Mouse (Mus musculus) heart, embryonic 11.5 days (tissue): ENCODE measurements at regions not wholly inside any gene's neighbourhood (a gene's known extent, or its start where the extent isn't known, plus 50 kb on each side); places are given as distances from the start of the nearest gene placed in this dataset.

Experiments used
- ATAC-seq: fragments of 200-750 bp; cut with Nextera tagmentation; replicated peaks from 2 replicates; pipeline ENCODE4 v1.8.0; 2017; ENCODE audit warnings: moderate library complexity; ENCODE audit not compliant: insufficient number of reproducible peaks, low FRiP score, low TSS enrichment
- H3K27ac ChIP-seq: fragments of 300-500 bp; sonication (generic); 2 replicates; pipeline ENCODE4 v1.5.1; 2014; ENCODE audit warnings: mild to moderate bottlenecking, low read depth, low read length
- H3K27me3 ChIP-seq: fragments of 300-500 bp; sonication (generic); 2 replicates; pipeline ENCODE4 v1.6.1; 2014; ENCODE audit warnings: mild to moderate bottlenecking, low read length, mixed read lengths; ENCODE audit not compliant: control insufficient read depth, insufficient read depth
- H3K36me3 ChIP-seq: fragments of 300-500 bp; sonication (generic); 2 replicates; pipeline ENCODE4 v1.6.1; 2014; ENCODE audit warnings: mild to moderate bottlenecking, low read length, moderate library complexity, mixed read lengths; ENCODE audit not compliant: control insufficient read depth, insufficient read depth
- H3K4me1 ChIP-seq: fragments of 300-500 bp; sonication (generic); 2 replicates; pipeline ENCODE4 v1.6.1; 2014; ENCODE audit warnings: low read length; ENCODE audit not compliant: control insufficient read depth, insufficient read depth
- H3K4me2 ChIP-seq: fragments of 300-500 bp; sonication (generic); 2 replicates; pipeline ENCODE4 v1.6.1; 2014; ENCODE audit warnings: mild to moderate bottlenecking, moderate library complexity
- H3K4me3 ChIP-seq: fragments of 300-500 bp; sonication (generic); 2 replicates; pipeline ENCODE4 v1.5.1; 2014; ENCODE audit warnings: low read depth, low read length
- H3K9ac ChIP-seq: fragments of 300-500 bp; sonication (generic); 2 replicates; pipeline ENCODE4 v1.6.1; 2014; ENCODE audit warnings: mild to moderate bottlenecking, low read depth, low read length, moderate library complexity
- H3K9me3 ChIP-seq: fragments of 300-500 bp; sonication (generic); replicated peaks from 2 replicates; pipeline ENCODE4 v1.6.1; 2016; ENCODE audit warnings: low read length; ENCODE audit not compliant: control insufficient read depth
- WGBS: fragments of 180-500 bp; shearing (Covaris S2); extraction: QIAGEN DNeasy Blood & Tissue Kit; methylation state at CpG from one replicate; pipeline ENCODE4 v1.1.7; 2014; ENCODE audit not compliant: insufficient replicate concordance; 5-methylcytosine and 5-hydroxymethylcytosine counted together

- H3K36me3 ChIP-seq: no peaks in the 10 kb centered on the region
- H3K9ac ChIP-seq: no peak overlapping the region
- H3K27ac ChIP-seq: no peak overlapping the region
- H3K4me1 ChIP-seq: peaks cover under 1% of the 10 kb centered on the region
- H3K4me3 ChIP-seq: no peak overlapping the region
- 51% methylated on average over 6 of the region's 6 CpGs for WGBS
- H3K9me3 ChIP-seq: no peaks in the 10 kb centered on the region
- no peak for ATAC-seq
- no peaks in the 10 kb centered on the region for H3K27me3 ChIP-seq
- H3K4me2 ChIP-seq: no peak overlapping the region
These were observed 106.5 kb upstream of the Id4 start for GRCm38 (mm10) chr13:48154414-48155105.

DNA sequence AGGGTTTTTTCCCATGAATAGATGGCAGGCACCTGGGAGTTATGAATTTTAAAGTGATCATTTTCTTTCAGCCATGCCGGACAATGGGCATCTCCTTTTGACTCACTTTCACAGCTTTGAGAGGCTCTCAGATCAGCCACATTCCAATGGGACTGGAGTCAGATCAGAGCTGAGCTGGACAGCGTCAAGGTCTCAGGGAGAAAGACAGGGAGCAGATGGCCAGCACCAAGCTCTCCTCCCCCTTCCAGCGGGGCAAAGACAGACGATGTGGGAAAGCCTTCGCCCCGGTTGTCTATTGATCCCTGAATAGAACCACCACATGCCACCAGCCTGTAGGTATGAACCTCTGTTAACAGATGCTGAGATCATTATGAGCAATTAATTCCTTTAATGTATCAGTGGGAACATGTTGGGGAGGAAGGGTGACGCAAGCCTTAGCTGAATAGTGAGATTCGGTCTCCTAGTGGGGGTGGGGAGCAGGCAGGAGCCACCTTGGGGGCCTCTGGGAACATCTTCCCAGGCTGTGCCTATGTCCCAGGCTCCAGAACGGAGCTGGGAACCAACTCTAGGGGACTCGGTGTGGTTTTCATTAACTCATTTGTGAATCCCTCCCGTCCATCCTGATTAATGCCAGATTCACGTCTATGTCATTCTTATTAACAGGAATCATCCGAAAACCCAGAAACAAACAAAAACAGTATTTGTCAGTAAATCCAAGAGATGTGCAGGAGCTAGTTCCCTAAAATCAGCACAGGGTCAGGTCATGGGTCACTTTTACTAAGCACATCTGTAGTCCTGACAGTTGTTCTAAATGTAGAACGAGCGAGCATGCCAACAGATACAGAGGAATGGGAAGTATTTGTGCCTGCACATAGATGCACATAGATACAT is 101.8 kb upstream of the Id4 start:
- Histone ChIP-seq H3K4me3 (peak overlapping the region; percentile 23; the same call in 1 of the 2 replicates), H3K27me3 (no peaks in the 10 kb centered on the region), H3K36me3 (no peaks in the 10 kb centered on the region), H3K4me2 (peak overlapping the region; percentile 64), H3K9me3 (no peaks in the 10 kb centered on the region), H3K27ac (peak overlapping the region; percentile 35), H3K4me1 (peaks cover 4% of the 10 kb centered on the region), H3K9ac (peak overlapping the region; percentile 58)
- no peak for ATAC-seq
- WGBS: 19% methylated on average over 15 of the region's 15 CpGs

DNA sequence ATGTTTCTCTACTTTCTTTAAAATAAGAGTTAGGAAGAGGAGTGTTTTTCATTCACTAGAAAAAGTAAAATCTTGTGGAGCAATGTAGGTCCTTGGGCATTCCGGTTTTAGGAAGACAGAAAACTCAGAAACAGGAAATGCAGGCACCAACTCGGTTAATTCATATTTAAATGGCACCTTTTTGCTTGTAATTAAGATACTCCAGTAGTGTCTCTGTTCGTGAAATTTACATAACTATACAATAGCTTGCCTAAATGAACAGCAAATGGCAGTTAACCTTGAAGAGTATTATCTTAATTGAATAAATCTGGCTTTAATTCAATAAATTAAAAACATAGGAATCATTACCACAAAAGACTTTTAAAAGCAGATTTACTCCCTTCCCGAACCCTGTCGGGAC is 100.9 kb upstream of the Id4 start:
- H3K9me3 ChIP-seq: no peaks in the 10 kb centered on the region
- no peaks in the 10 kb centered on the region for H3K36me3 ChIP-seq
- no peaks in the 10 kb centered on the region for H3K27me3 ChIP-seq
- H3K4me1 ChIP-seq: peaks cover 4% of the 10 kb centered on the region
- H3K27ac ChIP-seq: no peak overlapping the region
- WGBS: 63% methylated on average over 5 of the region's 5 CpGs
- H3K9ac ChIP-seq: no peak overlapping the region
- H3K4me2 ChIP-seq: no peak overlapping the region
- ATAC-seq: no peak
- no peak overlapping the region for H3K4me3 ChIP-seq

- Histone ChIP-seq H3K27ac (no peak overlapping the region), H3K36me3 (no peaks in the 10 kb centered on the region), H3K4me3 (no peak overlapping the region), H3K4me2 (no peak overlapping the region), H3K9ac (no peak overlapping the region), H3K27me3 (no peaks in the 10 kb centered on the region), H3K9me3 (no peaks in the 10 kb centered on the region), H3K4me1 (peaks cover 4% of the 10 kb centered on the region)
- ATAC-seq: no peak
- WGBS: 79% methylated on average over 9 of the region's 9 CpGs
These were observed 99.7 kb upstream of the Id4 start for GRCm38 (mm10) chr13:48161339-48161738.

DNA sequence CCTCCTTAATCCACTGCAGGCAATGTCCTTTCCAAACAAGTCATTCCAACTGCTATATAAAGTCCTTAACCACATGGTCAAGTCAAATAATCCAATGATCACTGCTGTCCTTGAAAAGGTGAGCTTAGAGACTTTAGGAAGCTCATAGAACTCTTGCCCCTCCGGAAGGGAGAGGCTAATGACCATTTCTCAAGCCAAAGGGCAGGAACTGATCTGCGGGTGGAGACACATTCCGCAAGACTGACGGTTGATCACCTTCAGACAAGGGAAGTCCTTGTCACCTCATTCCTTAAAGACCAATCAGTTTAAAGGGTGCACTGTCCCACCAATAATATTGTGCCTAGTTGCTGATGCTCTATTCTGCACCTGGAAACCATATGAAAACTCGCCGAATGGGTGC is 96.4 kb upstream of the Id4 start:
- WGBS: 84% methylated on average over 6 of the region's 6 CpGs

GRCm38 (mm10) chr13:48165838-48166237 is 95.2 kb upstream of the Id4 start:
- H3K4me1 ChIP-seq: peaks cover 6% of the 10 kb centered on the region; the same call in 1 of the 2 replicates
- H3K9me3 ChIP-seq: no peaks in the 10 kb centered on the region
- H3K4me3 ChIP-seq: no peak overlapping the region
- H3K4me2 ChIP-seq: no peak overlapping the region
- H3K36me3 ChIP-seq: no peaks in the 10 kb centered on the region
- no peak for ATAC-seq
- no peak overlapping the region for H3K27ac ChIP-seq
- H3K9ac ChIP-seq: no peak overlapping the region
- no peaks in the 10 kb centered on the region for H3K27me3 ChIP-seq
- 82% methylated on average over 1 of the region's 1 CpGs for WGBS

More for the DNA sequence above, 96.4 kb upstream of the Id4 start:
- H3K27me3 ChIP-seq: no peaks in the 10 kb centered on the region
- H3K4me3 ChIP-seq: no peak overlapping the region
- no peaks in the 10 kb centered on the region for H3K36me3 ChIP-seq
- ATAC-seq: no peak
- no peak overlapping the region for H3K27ac ChIP-seq
- H3K4me1 ChIP-seq: peaks cover 10% of the 10 kb centered on the region
- no peak overlapping the region for H3K9ac ChIP-seq
- no peaks in the 10 kb centered on the region for H3K9me3 ChIP-seq
- H3K4me2 ChIP-seq: no peak overlapping the region

DNA sequence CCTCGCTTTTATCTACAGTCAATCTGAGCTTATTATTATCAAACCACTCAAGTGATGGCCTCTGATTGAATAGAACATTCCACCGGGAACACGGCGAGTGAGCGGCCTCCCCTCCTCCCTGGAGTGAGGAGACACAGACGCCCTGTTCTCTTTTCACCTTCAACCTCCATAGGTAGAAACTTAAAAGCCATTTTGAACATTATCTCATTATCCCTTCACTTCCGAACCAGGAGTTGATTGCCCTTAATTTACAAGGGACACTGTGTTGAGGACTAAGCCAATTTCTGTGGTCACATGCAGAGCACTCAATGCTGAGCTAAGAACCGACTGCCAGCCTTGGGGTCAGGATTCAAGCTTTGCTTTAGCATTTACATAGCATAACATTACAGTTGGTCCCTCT is 93.1 kb upstream of the Id4 start:
- no peaks in the 10 kb centered on the region for H3K36me3 ChIP-seq
- no peak overlapping the region for H3K27ac ChIP-seq
- no peak for ATAC-seq
- no peaks in the 10 kb centered on the region for H3K9me3 ChIP-seq
- peaks cover 6% of the 10 kb centered on the region; the same call in 1 of the 2 replicates for H3K4me1 ChIP-seq
- 21% methylated on average over 8 of the region's 8 CpGs for WGBS
- H3K9ac ChIP-seq: no peak overlapping the region
- H3K27me3 ChIP-seq: no peaks in the 10 kb centered on the region
- H3K4me2 ChIP-seq: no peak overlapping the region
- H3K4me3 ChIP-seq: no peak overlapping the region

DNA sequence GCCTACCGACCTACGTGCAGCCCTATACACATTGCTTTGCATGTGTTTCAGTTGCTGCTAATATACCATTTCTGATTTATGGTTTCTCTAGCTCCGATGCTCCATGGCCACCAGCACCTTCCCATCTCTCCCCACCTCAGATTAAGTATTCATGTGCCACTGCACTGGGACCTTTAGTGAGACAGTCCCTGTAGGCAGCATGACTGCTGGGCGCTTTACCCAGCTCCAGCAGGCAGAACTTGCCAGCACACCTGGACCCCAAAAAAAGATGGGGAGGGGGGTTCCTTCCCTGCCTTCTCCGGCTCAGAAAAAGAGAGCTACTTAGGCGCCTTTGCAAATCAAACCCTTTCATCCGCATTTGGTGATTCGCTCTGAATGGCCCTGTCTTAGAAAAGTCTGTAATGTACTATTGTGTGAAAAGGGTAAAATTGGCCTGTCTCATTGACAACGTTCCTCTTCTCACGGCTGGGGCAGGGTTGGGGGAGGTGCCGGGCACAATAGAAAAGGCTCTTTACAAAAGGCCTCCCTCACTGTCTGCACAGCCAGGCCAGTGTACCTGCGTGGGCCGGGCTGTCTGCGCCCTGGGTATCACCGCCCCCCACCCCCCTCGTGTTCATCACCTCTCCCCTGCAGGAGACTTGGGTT is 89.6 kb upstream of the Id4 start:
- Histone ChIP-seq H3K9ac (no peak overlapping the region), H3K9me3 (no peaks in the 10 kb centered on the region), H3K4me2 (no peak overlapping the region), H3K4me3 (no peak overlapping the region), H3K27me3 (no peaks in the 10 kb centered on the region), H3K27ac (no peak overlapping the region), H3K36me3 (no peaks in the 10 kb centered on the region), H3K4me1 (peaks cover 6% of the 10 kb centered on the region; the same call in 1 of the 2 replicates)
- WGBS: 48% methylated on average over 16 of the region's 16 CpGs
- ATAC-seq: no peak
